Mouse (Mus musculus) liver, embryonic 11.5 days (tissue): ENCODE measurements around the gene Rpl19. TPM values are rescaled to one million over a fixed set of nuclear protein-coding genes. Genes with fewer than 3 reads are reported as not detected.

Experiments used
- ATAC-seq: fragments of 200-750 bp; cut with Nextera tagmentation; replicated peaks from 2 replicates; pipeline ENCODE4 v1.8.0; 2017; ENCODE audit warnings: moderate number of reproducible peaks, mild to moderate bottlenecking, moderate TSS enrichment, moderate library complexity; ENCODE audit not compliant: low FRiP score
- DNase-seq: peaks from one replicate; pipeline ENCODE4 v3.0.0-alpha.2; 2017; ENCODE audit warnings: low spot score
- H3K27ac ChIP-seq: fragments of 300-500 bp; sonication (generic); 2 replicates; pipeline ENCODE4 v1.5.1; 2014; ENCODE audit warnings: mild to moderate bottlenecking, low read depth, low read length, control low read depth
- H3K27me3 ChIP-seq: fragments of 300-500 bp; sonication (generic); replicated peaks from 2 replicates; pipeline ENCODE4 v1.6.1; 2014; ENCODE audit warnings: low read length, mixed read lengths; ENCODE audit not compliant: control insufficient read depth, insufficient read depth
- H3K36me3 ChIP-seq: fragments of 300-500 bp; sonication (generic); 2 replicates; pipeline ENCODE4 v1.6.1; 2014; ENCODE audit warnings: mild to moderate bottlenecking, low read length, moderate library complexity, mixed read lengths; ENCODE audit not compliant: control insufficient read depth, insufficient read depth
- H3K4me1 ChIP-seq: fragments of 300-500 bp; sonication (generic); replicated peaks from 2 replicates; pipeline ENCODE4 v1.6.1; 2014; ENCODE audit warnings: low read length, mixed read lengths; ENCODE audit not compliant: control insufficient read depth, insufficient read depth
- H3K4me2 ChIP-seq: fragments of 300-500 bp; sonication (generic); 2 replicates; pipeline ENCODE4 v1.6.1; 2014; ENCODE audit warnings: mild to moderate bottlenecking, control low read depth, moderate library complexity
- H3K4me3 ChIP-seq: fragments of 300-500 bp; sonication (generic); 2 replicates; pipeline ENCODE4 v1.5.1; 2014; ENCODE audit warnings: low read depth, low read length, control low read depth
- H3K9ac ChIP-seq: fragments of 300-500 bp; sonication (generic); 2 replicates; pipeline ENCODE4 v1.6.1; 2014; ENCODE audit warnings: low read depth, low read length, control low read depth
- H3K9me3 ChIP-seq: fragments of 300-500 bp; sonication (generic); 2 replicates; pipeline ENCODE4 v1.6.1; 2016; ENCODE audit warnings: low read length, inconsistent platforms, mixed read lengths; ENCODE audit not compliant: control insufficient read depth
- WGBS: fragments of 180-500 bp; shearing (Covaris S2); extraction: QIAGEN DNeasy Blood & Tissue Kit; methylation state at CpG from one replicate; pipeline ENCODE4 v1.1.7; 2014; 5-methylcytosine and 5-hydroxymethylcytosine counted together
- polyA plus RNA-seq: library from polyadenylated mRNA; unstranded; fragments of >200 nt; fragmentation: Nextera tagmentation; extraction: Ambion mirVana; gene quantifications from 2 replicates; pipeline ENCODE4 v1.2.1, GENCODE M21; 2014

Rpl19 gene
- polyA plus RNA-seq, 1 experiment from 2014 or later, result 1,422 TPM

- DNase-seq, result no peak
- peaks cover 6% of the 10 kb centered on the region for H3K4me1 ChIP-seq
- no peaks in the 10 kb centered on the region for H3K9me3 ChIP-seq
- no peak overlapping the region for H3K27ac ChIP-seq
- peaks cover 34% of the 10 kb centered on the region for H3K27me3 ChIP-seq
- H3K4me3 ChIP-seq, result no peak overlapping the region
- no peak overlapping the region for H3K9ac ChIP-seq
- no peak overlapping the region for H3K4me2 ChIP-seq
- WGBS, result 58% methylated on average over 14 of the region's 14 CpGs
- ATAC-seq, result no peak
- H3K36me3 ChIP-seq, result no peaks in the 10 kb centered on the region
Observed at GRCm38 (mm10) chr11:98037871-98038270, 11.4 kb downstream of the Rpl19 start.

DNA sequence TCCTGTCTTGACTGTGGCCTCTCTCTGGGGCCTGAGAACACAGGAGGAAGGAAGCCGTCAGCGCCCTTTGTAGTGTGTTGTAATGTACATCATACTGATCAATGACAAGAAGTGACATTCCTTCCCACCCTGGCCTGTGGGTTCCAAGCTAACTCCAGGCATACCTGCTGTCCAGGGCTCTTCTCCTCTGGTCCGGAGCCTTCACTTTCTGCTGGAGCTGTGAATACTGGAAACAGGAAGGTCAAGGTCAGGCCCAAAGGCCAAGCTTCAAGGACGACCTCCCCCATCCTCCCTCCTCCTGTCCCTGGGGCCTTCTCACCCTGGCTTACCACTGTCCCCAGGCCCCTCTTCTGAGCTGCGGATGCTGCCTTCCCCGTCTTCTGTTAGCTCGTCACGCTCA, 14.5 kb downstream of the Rpl19 start:
- ATAC-seq (no peak), DNase-seq (no peak)
- Histone ChIP-seq H3K27ac (no peak overlapping the region), H3K9ac (no peak overlapping the region), H3K4me1 (peaks cover 4% of the 10 kb centered on the region), H3K4me2 (no peak overlapping the region), H3K27me3 (peaks cover 30% of the 10 kb centered on the region), H3K4me3 (no peak overlapping the region), H3K9me3 (no peaks in the 10 kb centered on the region), H3K36me3 (no peaks in the 10 kb centered on the region)
- WGBS, result 65% methylated on average over 8 of the region's 8 CpGs

GRCm38 (mm10) chr11:98042741-98043140, 16.2 kb downstream of the Rpl19 start:
- Histone ChIP-seq H3K9me3 (no peaks in the 10 kb centered on the region), H3K27me3 (peaks cover 15% of the 10 kb centered on the region), H3K4me2 (no peak overlapping the region), H3K36me3 (no peaks in the 10 kb centered on the region), H3K9ac (no peak overlapping the region), H3K27ac (no peak overlapping the region), H3K4me3 (no peak overlapping the region), H3K4me1 (no peaks in the 10 kb centered on the region)
- ATAC-seq (no peak), DNase-seq (no peak)
- 74% methylated on average over 6 of the region's 6 CpGs for WGBS

- WGBS, result 57% methylated on average over 5 of the region's 5 CpGs
- Histone ChIP-seq H3K36me3 (no peaks in the 10 kb centered on the region), H3K9ac (no peak overlapping the region), H3K27me3 (peaks cover 18% of the 10 kb centered on the region), H3K27ac (no peak overlapping the region), H3K4me1 (no peaks in the 10 kb centered on the region), H3K4me2 (no peak overlapping the region), H3K4me3 (no peak overlapping the region), H3K9me3 (no peaks in the 10 kb centered on the region)
- ATAC-seq, result no peak
- no peak for DNase-seq
Observed at GRCm38 (mm10) chr11:98044074-98044473, 17.6 kb downstream of the Rpl19 start.

DNA sequence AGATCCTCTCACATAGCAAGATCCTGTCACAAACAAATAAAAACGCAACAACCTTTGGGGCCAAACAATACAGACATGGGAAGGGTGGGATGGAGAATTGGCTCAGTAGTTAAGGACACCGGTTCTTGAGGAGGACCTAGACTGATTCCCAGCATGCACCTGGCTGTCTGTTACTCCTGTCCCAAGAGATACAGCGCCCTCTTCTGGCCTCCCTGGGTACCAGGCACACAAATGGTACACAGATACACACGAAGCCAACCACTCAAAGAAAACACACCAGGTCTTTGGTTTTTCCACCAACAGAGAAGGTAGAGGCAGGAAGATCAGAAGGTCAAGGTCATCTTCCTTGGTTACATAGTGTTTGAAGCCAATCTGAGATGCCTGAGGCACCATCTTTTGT, 19.1 kb downstream of the Rpl19 start:
- Histone ChIP-seq H3K27me3 (peaks cover 32% of the 10 kb centered on the region), H3K4me2 (no peak overlapping the region), H3K36me3 (no peaks in the 10 kb centered on the region), H3K4me1 (no peaks in the 10 kb centered on the region), H3K27ac (no peak overlapping the region), H3K9me3 (no peaks in the 10 kb centered on the region), H3K9ac (no peak overlapping the region), H3K4me3 (no peak overlapping the region)
- 63% methylated on average over 4 of the region's 4 CpGs for WGBS
- no peak for DNase-seq
- no peak for ATAC-seq

DNA sequence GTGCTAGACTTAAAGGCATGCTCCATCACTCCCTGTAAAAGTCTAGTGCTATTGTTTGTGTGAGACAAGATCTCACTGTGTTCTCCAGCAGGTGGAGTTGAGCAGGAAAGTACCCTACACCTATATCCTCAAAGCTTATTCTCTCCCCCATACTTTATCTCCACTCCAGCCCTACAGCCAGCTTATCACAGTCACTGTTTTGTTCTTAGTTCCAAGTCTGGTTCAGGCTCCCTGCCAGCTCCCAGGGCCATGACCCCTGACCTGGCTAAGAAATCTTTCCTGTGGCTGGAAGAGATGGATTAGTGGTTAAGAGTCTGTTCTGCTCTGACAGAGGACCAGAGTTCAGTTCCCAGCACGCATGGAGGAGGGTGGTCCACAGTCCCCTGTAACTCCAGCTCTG, 20.0 kb downstream of the Rpl19 start:
- 67% methylated on average over 1 of the region's 1 CpGs for WGBS
- DNase-seq, result no peak
- H3K36me3 ChIP-seq, result no peaks in the 10 kb centered on the region

GRCm38 (mm10) chr11:98047745-98048144, 21.2 kb downstream of the Rpl19 start:
- ATAC-seq, result no peak
- Histone ChIP-seq H3K27me3 (peaks cover 53% of the 10 kb centered on the region), H3K36me3 (no peaks in the 10 kb centered on the region), H3K4me1 (peaks cover 6% of the 10 kb centered on the region), H3K9me3 (no peaks in the 10 kb centered on the region), H3K27ac (no peak overlapping the region), H3K4me2 (no peak overlapping the region), H3K9ac (no peak overlapping the region), H3K4me3 (no peak overlapping the region)
- no peak for DNase-seq
- WGBS, result 78% methylated on average over 4 of the region's 4 CpGs

More for the DNA sequence above, 20.0 kb downstream of the Rpl19 start:
- no peak overlapping the region for H3K27ac ChIP-seq
- no peak overlapping the region for H3K4me3 ChIP-seq
- ATAC-seq, result no peak
- H3K4me2 ChIP-seq, result no peak overlapping the region
- H3K4me1 ChIP-seq, result no peaks in the 10 kb centered on the region
- no peak overlapping the region for H3K9ac ChIP-seq
- H3K27me3 ChIP-seq, result peaks cover 40% of the 10 kb centered on the region
- no peaks in the 10 kb centered on the region for H3K9me3 ChIP-seq

DNA sequence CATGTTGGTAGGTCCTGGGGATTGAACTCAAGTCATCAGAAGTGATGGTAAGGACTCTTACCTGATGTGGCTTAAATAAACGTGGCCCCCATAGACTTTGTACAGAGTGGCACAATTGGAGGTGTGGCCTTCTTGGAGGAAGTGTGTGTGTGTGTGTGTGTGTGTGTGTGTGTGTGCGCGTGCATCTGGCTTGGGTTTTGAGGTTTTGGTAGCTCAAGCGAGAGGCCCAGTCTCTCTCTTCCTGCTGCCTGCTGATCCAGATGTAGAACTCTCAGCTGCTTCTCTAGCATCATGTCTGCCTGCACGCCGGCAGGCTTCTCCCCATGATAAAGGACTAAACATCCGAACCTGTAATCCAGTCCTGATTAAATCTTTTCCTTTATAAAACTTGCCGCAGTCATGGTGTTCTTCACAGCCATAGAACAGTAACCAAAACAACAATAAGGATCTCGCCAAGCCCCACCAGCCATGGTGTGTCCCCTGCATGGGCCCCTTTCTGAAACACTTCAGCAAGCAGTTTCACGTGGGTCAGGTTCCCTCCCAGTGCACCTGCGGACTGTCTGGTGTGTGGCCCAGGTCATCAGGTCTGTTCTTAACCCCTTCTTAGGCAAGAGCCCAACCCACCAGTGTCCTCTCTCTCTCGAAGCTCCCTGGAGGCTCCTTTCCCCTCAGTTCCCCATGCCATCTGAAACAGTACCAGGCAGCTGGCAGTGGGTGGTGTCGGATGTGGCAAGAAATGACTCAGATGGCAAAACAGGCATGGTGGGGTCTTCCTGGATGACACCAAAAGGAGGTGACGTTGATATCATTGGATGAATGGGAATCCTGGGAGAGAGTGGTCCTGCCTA, 23.4 kb downstream of the Rpl19 start:
- DNase-seq, result no peak
- no peak overlapping the region for H3K4me2 ChIP-seq
- no peaks in the 10 kb centered on the region for H3K36me3 ChIP-seq
- peaks cover 10% of the 10 kb centered on the region for H3K4me1 ChIP-seq
- no peak overlapping the region for H3K9ac ChIP-seq
- H3K4me3 ChIP-seq, result no peak overlapping the region
- H3K27ac ChIP-seq, result no peak overlapping the region
- no peak for ATAC-seq
- H3K9me3 ChIP-seq, result no peaks in the 10 kb centered on the region
- WGBS, result 62% methylated on average over 14 of the region's 14 CpGs
- peaks cover 64% of the 10 kb centered on the region for H3K27me3 ChIP-seq

DNA sequence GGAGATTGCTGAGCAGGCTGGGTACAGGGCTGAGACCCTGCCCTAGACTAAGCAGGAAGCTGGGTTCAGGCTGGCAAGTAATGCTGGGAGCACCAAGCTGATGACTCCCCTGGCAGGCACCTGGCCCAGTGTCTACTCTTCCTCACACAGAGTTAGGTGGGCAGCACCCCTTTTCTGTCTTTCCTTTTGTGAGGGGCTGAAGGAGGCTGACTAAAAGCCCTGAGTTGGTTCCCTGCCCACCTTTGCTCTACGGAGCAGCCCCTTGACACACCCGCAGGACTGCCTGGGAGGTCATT, 24.0 kb downstream of the Rpl19 start:
- no peak for ATAC-seq
- Histone ChIP-seq H3K27me3 (peaks cover 70% of the 10 kb centered on the region), H3K9me3 (no peaks in the 10 kb centered on the region), H3K4me3 (no peak overlapping the region), H3K9ac (no peak overlapping the region), H3K27ac (no peak overlapping the region), H3K4me1 (peaks cover 10% of the 10 kb centered on the region), H3K4me2 (no peak overlapping the region), H3K36me3 (no peaks in the 10 kb centered on the region)
- DNase-seq, result no peak
- WGBS, result 35% methylated on average over 2 of the region's 2 CpGs
